Mouse (Mus musculus) midbrain, embryonic 14.5 days (tissue): ENCODE results near the gene Ttc28. TPM values are rescaled to one million over a fixed set of nuclear protein-coding genes. Genes with fewer than 3 reads are reported as not detected.
A peak's percentile ranks its signal among the peaks of the same experiment; 100 is the strongest.

Experiments used
- ATAC-seq: fragments of 200-750 bp; cut with Nextera tagmentation; 2 replicates; pipeline ENCODE4 v1.8.0; 2017; ENCODE audit warnings: moderate number of reproducible peaks, moderate library complexity; ENCODE audit not compliant: low FRiP score, low TSS enrichment
- DNase-seq: peaks from one replicate; pipeline ENCODE4 v3.0.0-alpha.2; 2015
- H3K27ac ChIP-seq: fragments of 300-500 bp; sonication (generic); replicated peaks from 2 replicates; pipeline ENCODE4 v1.5.1; 2014; ENCODE audit warnings: mild to moderate bottlenecking, low read depth, low read length, moderate library complexity
- H3K27me3 ChIP-seq: fragments of 300-500 bp; sonication (generic); 2 replicates; pipeline ENCODE4 v1.6.1; 2014; ENCODE audit warnings: low read length, control low read depth, mixed read lengths; ENCODE audit not compliant: control insufficient read depth, insufficient read depth
- H3K36me3 ChIP-seq: fragments of 300-500 bp; sonication (generic); 2 replicates; pipeline ENCODE4 v1.6.1; 2014; ENCODE audit warnings: low read length, control low read depth; ENCODE audit not compliant: control insufficient read depth, insufficient read depth
- H3K4me1 ChIP-seq: fragments of 300-500 bp; sonication (generic); 2 replicates; pipeline ENCODE4 v1.6.1; 2014; ENCODE audit warnings: mild to moderate bottlenecking, antibody characterized with exemption, low read length, control low read depth; ENCODE audit not compliant: control insufficient read depth, insufficient read depth
- H3K4me2 ChIP-seq: fragments of 300-500 bp; sonication (generic); 2 replicates; pipeline ENCODE4 v1.6.1; 2014; ENCODE audit warnings: mild to moderate bottlenecking, low read length, moderate library complexity
- H3K4me3 ChIP-seq: fragments of 300-500 bp; sonication (generic); replicated peaks from 2 replicates; pipeline ENCODE4 v1.5.1; 2014; ENCODE audit warnings: low read depth, low read length
- H3K9ac ChIP-seq: fragments of 300-500 bp; sonication (generic); replicated peaks from 2 replicates; pipeline ENCODE4 v1.6.1; 2014; ENCODE audit warnings: mild to moderate bottlenecking, low read length, moderate library complexity
- H3K9me3 ChIP-seq: fragments of 300-500 bp; sonication (generic); 2 replicates; pipeline ENCODE4 v1.6.1; 2016; ENCODE audit warnings: low read length, control low read depth, mixed read lengths; ENCODE audit not compliant: control insufficient read depth
- WGBS: fragments of 180-500 bp; shearing (Covaris S2); extraction: QIAGEN DNeasy Blood & Tissue Kit; methylation state at CpG from one replicate; pipeline ENCODE4 v1.1.7; 2014; 5-methylcytosine and 5-hydroxymethylcytosine counted together
- polyA plus RNA-seq: library from polyadenylated mRNA; unstranded; fragments of >200 nt; fragmentation: Nextera tagmentation; extraction: Ambion mirVana; gene quantifications from 2 replicates; pipeline ENCODE4 v1.2.1, GENCODE M21; 2014

Gene Ttc28
- polyA plus RNA-seq, 1 experiment from 2014 or later = 30.9 TPM

DNA sequence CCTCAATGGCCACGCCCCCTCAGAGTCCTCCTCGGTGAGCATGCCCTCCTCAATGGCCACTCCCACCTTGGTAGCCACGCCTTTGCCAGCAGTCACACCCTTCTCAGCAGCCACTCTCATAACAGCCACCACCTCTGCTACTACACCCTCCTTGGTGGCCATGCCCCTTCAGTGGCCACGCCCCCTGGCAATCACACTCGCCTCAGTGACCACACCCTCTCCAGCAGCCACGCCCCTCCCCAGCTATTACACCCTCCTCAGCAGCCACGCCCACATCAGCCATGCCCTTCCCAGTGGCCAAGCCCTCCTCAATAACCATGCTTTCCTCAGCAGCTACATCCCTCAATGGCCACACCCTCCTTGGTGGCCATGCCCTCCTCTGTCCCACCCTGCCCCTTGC lies 359.6 kb downstream of the Ttc28 start:
- H3K36me3 ChIP-seq = peaks cover 38% of the 10 kb centered on the region
- H3K27ac ChIP-seq = no peak overlapping the region
- no peak overlapping the region for H3K4me2 ChIP-seq
- no peak overlapping the region for H3K9ac ChIP-seq
- H3K9me3 ChIP-seq = no peaks in the 10 kb centered on the region
- no peak for ATAC-seq
- H3K4me3 ChIP-seq = no peak overlapping the region
- DNase-seq = no peak
- no peaks in the 10 kb centered on the region for H3K27me3 ChIP-seq
- peaks cover 17% of the 10 kb centered on the region for H3K4me1 ChIP-seq
- WGBS = 48% methylated on average over 7 of the region's 7 CpGs

DNA sequence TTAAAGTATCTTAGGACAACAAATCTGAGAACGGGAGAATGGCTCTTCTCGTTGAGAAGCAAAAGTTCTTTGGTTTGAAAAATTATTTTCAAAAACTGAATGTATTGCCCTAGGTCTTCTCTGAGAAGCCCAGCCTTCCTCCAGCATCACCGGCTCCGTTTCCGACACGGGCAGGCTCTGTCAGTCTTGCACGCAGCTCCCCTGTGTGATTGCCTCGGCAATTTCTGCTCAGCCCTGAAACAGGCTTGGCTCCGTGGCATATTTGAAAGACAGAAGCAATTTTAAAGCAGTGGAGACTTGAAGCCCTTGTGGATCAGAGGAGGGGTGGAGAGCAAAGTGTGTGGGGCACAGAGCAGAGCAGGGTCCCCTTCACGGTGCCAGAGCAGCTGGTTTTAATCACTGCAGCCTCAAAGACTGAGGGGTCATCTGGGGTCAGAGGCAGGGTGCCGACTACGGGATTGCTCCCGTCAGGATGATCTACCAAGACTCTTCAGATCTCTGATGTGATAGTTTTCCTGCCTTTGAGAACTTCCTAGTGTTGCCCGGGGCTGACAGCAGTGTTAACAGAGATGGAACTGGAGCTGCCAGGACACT lies 363.9 kb downstream of the Ttc28 start:
- Histone ChIP-seq H3K4me1 (peaks cover 26% of the 10 kb centered on the region), H3K9me3 (no peaks in the 10 kb centered on the region), H3K27ac (peak overlapping the region; percentile 10), H3K27me3 (no peaks in the 10 kb centered on the region), H3K4me3 (no peak overlapping the region), H3K36me3 (peaks cover 13% of the 10 kb centered on the region), H3K4me2 (no peak overlapping the region), H3K9ac (no peak overlapping the region)
- ATAC-seq (no peak), DNase-seq (peak; percentile 67)
- WGBS = 11% methylated on average over 14 of the region's 14 CpGs

DNA sequence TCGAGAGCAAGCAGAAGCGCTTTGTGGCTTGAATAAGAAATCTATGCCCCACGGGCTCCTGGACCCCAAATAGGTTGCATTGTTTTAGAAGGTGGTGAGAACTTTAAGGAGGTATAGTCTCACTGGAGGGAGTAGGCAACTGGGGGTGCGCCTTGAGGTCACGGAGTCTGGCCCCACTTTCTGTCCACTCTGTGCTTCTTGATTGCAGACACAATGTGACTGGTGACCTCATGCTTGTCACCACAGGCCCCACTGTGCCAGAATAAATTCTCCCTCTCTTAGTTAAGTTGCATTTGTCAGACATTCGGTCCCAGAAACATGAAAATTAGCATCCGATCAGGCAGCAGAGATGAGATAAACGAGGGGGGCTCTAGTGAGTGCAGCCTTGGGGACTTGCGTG lies 364.5 kb downstream of the Ttc28 start:
- H3K27me3 ChIP-seq = no peaks in the 10 kb centered on the region
- H3K4me3 ChIP-seq = no peak overlapping the region
- H3K27ac ChIP-seq = peak overlapping the region; percentile 8; the same call in 1 of the 2 replicates
- no peak overlapping the region for H3K9ac ChIP-seq
- H3K9me3 ChIP-seq = no peaks in the 10 kb centered on the region
- no peak for DNase-seq
- H3K4me1 ChIP-seq = peaks cover 26% of the 10 kb centered on the region
- peaks cover 10% of the 10 kb centered on the region for H3K36me3 ChIP-seq
- no peak overlapping the region for H3K4me2 ChIP-seq
- whole genome bisulfite sequencing = 43% methylated on average over 9 of the region's 9 CpGs
- ATAC-seq = no peak

DNA sequence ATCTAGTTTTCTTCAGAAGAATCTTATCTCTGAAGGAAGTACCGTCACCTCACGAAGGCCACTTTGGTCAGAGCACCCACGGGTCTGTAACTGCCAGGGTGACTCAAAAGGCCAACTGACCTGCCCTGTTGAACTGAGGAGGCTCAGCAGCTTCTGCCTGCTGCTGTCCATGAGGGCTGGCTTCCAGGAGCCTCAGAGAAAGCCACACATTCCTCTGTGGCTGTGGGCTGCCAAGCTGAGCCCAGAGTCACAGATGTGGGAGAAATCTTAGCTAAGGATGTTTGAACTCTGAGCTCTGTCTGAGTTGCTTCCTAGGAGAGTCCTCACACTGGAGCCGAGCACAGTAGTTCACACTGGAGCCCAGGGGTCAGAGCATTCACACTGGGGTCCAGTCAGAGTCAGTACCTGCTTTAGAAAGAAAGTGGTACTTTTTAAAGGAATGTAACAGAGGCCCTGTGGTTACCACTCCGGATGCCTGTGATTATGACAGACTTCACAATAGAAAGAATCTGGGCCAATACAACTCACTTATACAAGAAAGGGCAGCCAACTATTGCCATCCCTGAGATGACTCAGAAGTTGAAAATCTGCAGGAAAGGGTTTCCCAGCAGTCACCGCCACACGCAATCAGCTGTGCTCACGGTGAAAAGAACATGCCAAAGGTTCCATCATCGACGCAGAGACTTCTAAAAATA lies 368.1 kb downstream of the Ttc28 start:
- ATAC-seq (no peak), DNase-seq (no peak)
- no peak overlapping the region for H3K4me2 ChIP-seq
- no peaks in the 10 kb centered on the region for H3K9me3 ChIP-seq
- H3K4me1 ChIP-seq = peaks cover 23% of the 10 kb centered on the region
- H3K4me3 ChIP-seq = no peak overlapping the region
- H3K9ac ChIP-seq = no peak overlapping the region
- no peaks in the 10 kb centered on the region; the same call in 1 of the 2 replicates for H3K36me3 ChIP-seq
- H3K27me3 ChIP-seq = no peaks in the 10 kb centered on the region
- H3K27ac ChIP-seq = no peak overlapping the region
- 86% methylated on average over 10 of the region's 10 CpGs for WGBS

DNA sequence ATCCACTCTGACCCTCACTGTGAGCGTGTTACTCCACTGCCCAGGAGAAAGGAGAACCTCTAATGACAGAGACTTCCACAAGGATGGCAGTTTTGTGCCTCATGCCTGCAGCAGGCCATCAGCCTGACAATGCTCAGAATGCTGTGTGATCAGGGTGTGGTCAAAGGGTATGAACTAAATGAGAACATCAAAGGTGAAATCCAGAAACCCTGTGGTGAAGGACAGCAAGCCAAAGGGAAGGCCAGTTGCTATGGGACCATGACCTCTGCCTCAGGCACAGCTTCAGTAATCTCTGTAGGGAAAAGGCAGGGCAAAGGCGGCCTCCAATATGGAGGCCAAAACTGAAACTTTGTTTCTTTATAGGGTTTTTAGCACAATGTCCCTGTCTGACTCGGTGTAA lies 372.5 kb downstream of the Ttc28 start:
- ATAC-seq (no peak), DNase-seq (no peak)
- Histone ChIP-seq H3K9ac (no peak overlapping the region), H3K9me3 (no peaks in the 10 kb centered on the region), H3K4me2 (no peak overlapping the region), H3K4me1 (peaks cover 28% of the 10 kb centered on the region), H3K36me3 (no peaks in the 10 kb centered on the region; the same call in 1 of the 2 replicates), H3K27me3 (no peaks in the 10 kb centered on the region), H3K27ac (no peak overlapping the region), H3K4me3 (no peak overlapping the region)
- WGBS = 83% methylated on average over 3 of the region's 3 CpGs

DNA sequence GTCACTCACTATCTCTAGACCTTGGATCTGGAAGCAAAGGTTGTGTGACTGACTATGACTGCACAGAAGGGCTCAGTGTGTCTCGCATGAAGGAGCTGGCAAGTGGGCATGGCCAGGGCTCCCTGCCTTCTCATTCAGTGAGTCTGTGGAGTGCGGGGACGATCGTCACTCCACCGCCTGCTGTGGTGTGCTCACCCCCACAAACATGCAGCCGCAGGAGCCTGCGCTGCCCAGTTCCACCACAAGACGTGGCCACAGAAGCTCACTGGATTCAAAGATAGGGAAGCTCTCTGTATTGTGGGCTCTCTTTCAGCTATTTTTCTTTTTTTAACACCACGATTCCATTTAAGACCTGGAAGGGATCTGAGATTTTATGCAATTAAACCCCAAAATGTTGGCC lies 374.8 kb downstream of the Ttc28 start:
- no peak overlapping the region for H3K4me2 ChIP-seq
- ATAC-seq = no peak
- no peak overlapping the region for H3K4me3 ChIP-seq
- no peaks in the 10 kb centered on the region for H3K36me3 ChIP-seq
- 64% methylated on average over 9 of the region's 9 CpGs for WGBS
- DNase-seq = no peak
- peaks cover 35% of the 10 kb centered on the region for H3K4me1 ChIP-seq
- H3K27ac ChIP-seq = peak overlapping the region; percentile 91; the same call in 1 of the 2 replicates
- no peaks in the 10 kb centered on the region for H3K9me3 ChIP-seq
- H3K27me3 ChIP-seq = no peaks in the 10 kb centered on the region
- H3K9ac ChIP-seq = 0 out of 2 replicates have a peak overlapping the region, but pooled peaks have one; percentile 9

DNA sequence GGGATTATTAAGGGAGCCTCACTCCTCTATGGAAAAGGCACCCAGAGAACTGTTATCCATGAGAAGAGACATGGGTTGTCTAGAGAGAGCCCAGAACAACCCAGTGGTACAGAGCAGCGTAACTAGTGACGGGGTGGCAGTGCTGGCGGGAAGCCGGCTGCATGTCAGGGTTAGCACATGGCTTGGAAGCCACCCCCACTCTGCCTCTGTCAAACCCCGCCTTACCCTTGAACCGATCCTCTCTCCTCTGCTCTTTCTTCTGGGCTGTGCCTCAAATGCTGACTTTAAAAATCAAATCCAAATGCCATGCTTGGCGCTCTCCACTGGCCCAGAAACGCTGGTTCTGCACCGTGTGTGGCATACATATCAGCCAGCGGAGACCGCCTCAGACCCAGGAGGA lies 375.2 kb downstream of the Ttc28 start:
- Histone ChIP-seq H3K4me1 (peaks cover 35% of the 10 kb centered on the region), H3K27ac (peak overlapping the region; percentile 91), H3K4me2 (no peak overlapping the region), H3K9me3 (no peaks in the 10 kb centered on the region), H3K4me3 (no peak overlapping the region), H3K9ac (peak overlapping the region; percentile 34; the same call in 1 of the 2 replicates), H3K36me3 (no peaks in the 10 kb centered on the region), H3K27me3 (no peaks in the 10 kb centered on the region)
- no peak for DNase-seq
- no peak for ATAC-seq
- WGBS = 65% methylated on average over 11 of the region's 11 CpGs

DNA sequence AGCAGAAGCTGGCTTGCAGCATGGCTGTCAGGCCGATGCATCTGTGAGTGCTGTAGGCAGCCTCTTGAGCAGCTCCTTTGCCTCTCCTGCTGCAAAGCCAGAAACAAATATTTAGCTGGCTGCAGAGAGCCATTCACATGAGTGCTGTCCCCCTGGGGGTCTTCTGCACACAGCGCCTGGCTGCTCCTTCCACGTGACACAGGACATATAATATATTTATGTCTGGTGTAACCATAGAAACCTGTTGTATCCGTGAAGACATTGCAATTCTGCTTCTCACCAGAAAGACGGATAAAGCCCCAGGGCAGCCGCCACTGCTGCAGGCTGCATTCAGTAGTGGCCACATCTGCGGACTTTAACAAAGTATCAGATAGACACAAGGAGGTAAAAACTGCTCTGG lies 376.6 kb downstream of the Ttc28 start:
- Histone ChIP-seq H3K4me1 (peaks cover 35% of the 10 kb centered on the region), H3K4me2 (peak overlapping the region; percentile 46), H3K27me3 (no peaks in the 10 kb centered on the region), H3K36me3 (no peaks in the 10 kb centered on the region), H3K9ac (no peak overlapping the region), H3K4me3 (no peak overlapping the region; the same call in 1 of the 2 replicates), H3K27ac (peak overlapping the region; percentile 91), H3K9me3 (no peaks in the 10 kb centered on the region)
- peak; percentile 69 for ATAC-seq
- DNase-seq = peak; percentile 85
- 2% methylated on average over 7 of the region's 7 CpGs for WGBS

DNA sequence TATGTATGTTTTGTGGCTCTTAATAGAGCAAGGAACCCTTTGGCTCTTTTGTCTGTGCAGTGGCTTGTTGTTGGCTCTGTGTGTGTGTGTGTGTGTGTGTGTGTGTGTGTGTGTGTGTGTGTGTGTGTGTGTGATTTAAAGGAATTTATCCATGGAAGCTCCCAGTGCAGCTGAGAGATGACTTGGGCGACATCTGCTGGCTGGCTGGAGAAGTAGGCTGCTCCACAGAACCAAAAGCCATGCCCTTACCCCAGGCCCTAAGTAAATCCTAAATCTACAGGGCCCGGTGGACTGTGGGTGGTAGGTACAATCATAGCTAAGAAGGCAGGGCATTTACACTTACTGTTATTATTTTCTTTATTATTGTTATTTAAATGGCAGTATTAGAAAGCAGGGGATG lies 377.5 kb downstream of the Ttc28 start:
- Histone ChIP-seq H3K9me3 (no peaks in the 10 kb centered on the region), H3K36me3 (no peaks in the 10 kb centered on the region), H3K4me1 (peaks cover 35% of the 10 kb centered on the region), H3K9ac (no peak overlapping the region; the same call in 1 of the 2 replicates), H3K27me3 (no peaks in the 10 kb centered on the region), H3K4me3 (no peak overlapping the region), H3K27ac (peak overlapping the region; percentile 91), H3K4me2 (peak overlapping the region; percentile 46; the same call in 1 of the 2 replicates)
- ATAC-seq (peak; percentile 40; the same call in 1 of the 2 replicates), DNase-seq (peak; percentile 90)
- WGBS = 3% methylated on average over 2 of the region's 2 CpGs
